Mouse (Mus musculus) small intestine, adult 2 months (tissue): Measurements from ENCODE around the gene Arsg. TPM values are rescaled to one million over a fixed set of nuclear protein-coding genes. Genes with fewer than 3 reads are reported as not detected.

ENCODE experiments used
- H3K27ac ChIP-seq: fragments of 200-500 bp; 2 replicates; pipeline ENCODE4 v1.5.1; 2012; ENCODE audit warnings: low read depth, low read length, control low read depth, inconsistent platforms; ENCODE audit not compliant: insufficient read depth
- H3K27me3 ChIP-seq: fragments of 200-500 bp; 2 replicates; pipeline ENCODE4 v1.6.1; 2012; ENCODE audit warnings: mild to moderate bottlenecking, moderate library complexity, low read length, inconsistent platforms; ENCODE audit not compliant: control insufficient read depth, insufficient read depth
- H3K36me3 ChIP-seq: fragments of 200-500 bp; 2 replicates; pipeline ENCODE4 v1.6.1; 2012; ENCODE audit warnings: mild to moderate bottlenecking, low read length, control low read depth, inconsistent platforms; ENCODE audit not compliant: control insufficient read depth, insufficient read depth
- H3K4me1 ChIP-seq: fragments of 200-500 bp; 2 replicates; pipeline ENCODE4 v1.6.1; 2012; ENCODE audit warnings: low read length, inconsistent platforms, mixed read lengths; ENCODE audit not compliant: control insufficient read depth, insufficient read depth, insufficient read length
- H3K4me3 ChIP-seq: fragments of 200-500 bp; 2 replicates; pipeline ENCODE4 v1.5.1; 2012; ENCODE audit warnings: low read depth, mild to moderate bottlenecking, control low read depth, inconsistent platforms, low read length, moderate library complexity
- CTCF ChIP-seq: fragments of 200-500 bp; IDR thresholded peaks from 2 replicates; pipeline ENCODE4 v1.5.1; 2012; ENCODE audit warnings: low read depth, mild to moderate bottlenecking, control low read depth, inconsistent platforms, low read length, moderate library complexity, mixed read lengths; ENCODE audit not compliant: insufficient replicate concordance, insufficient read length; ENCODE audit errors: extremely low read depth
- POLR2A ChIP-seq: fragments of 200-500 bp; IDR thresholded peaks from 2 replicates; pipeline ENCODE4 v1.6.1; 2012; ENCODE audit warnings: low read depth, mild to moderate bottlenecking, control low read depth, inconsistent platforms, low read length, moderate library complexity
- WGBS: fragments of 180-500 bp; shearing (Covaris S2); methylation state at CpG from one replicate; pipeline ENCODE4 v1.1.7; 2018; 5-methylcytosine and 5-hydroxymethylcytosine counted together
- polyA plus RNA-seq: library from polyadenylated mRNA; depleted of rRNA; stranded (reverse); fragments of >200 nt; gene quantifications from 2 replicates; pipeline ENCODE4 v1.2.3, GENCODE M21; 2012; rRNA removed

Gene Arsg
- 3.1 and 4.2 TPM in 2 replicates for polyA plus RNA-seq

DNA sequence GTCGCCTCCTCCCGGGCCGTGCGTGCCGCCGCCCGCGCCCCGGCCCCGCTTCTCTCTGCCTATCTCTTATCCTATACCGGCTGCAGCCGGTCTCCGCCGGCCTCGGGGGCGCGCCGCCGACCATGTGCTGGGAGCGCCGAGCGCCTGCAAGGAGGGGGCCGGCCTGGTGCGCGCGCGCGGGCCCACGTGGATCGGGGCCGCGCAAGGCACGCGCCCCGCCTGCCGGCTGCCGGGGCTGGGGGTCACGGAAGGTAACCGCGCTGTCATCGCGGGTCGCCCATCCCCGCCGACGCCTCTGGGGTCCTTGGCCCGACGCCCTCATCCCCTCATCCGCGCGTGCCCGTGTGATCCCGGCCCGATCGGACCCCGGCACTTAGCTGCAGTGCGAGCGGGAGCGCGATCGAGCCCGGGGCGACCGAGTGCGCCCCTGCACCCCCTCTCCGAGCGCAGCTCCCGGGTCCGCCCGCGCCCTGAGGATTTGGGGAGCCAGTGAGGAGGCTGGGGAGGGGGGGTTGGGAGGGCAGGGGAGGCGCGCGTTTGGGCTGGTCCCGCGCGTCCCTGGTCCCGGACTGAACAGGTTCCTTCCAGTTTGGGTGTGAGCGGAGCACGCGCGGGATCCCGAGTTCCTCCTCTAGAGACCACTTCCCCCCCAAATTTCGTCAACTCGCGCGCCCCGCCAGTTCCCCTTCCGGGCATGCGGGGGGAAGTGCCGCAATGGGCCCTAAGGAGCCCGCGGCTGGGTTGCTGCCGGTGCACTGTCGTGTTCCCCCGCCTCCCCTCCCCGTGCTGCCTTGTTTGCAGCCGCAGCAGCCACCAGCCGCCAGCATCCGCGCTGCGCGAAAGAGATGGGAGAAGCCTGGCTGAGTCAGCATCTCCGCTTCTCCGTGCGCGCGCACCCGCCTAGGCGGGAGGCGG, at the start of gene Arsg, which contains the start of gene Slc16a6:
Arsg (plus strand) TSS at position 204 of the 915 bp plus-strand sequence.
Slc16a6 (minus strand) TSS at position 428 of the 915 bp plus-strand sequence.
- Histone ChIP-seq H3K27me3 (no peaks in the 10 kb centered on the region), H3K4me3 (peak within 1 kb of the TSS; percentile 79), H3K27ac (peak within 1 kb of the TSS; percentile 88), H3K4me1 (peaks cover 12% of the 10 kb centered on the region), H3K36me3 (no peaks in the 10 kb centered on the region)
- 1% methylated on average over 111 of the region's 111 CpGs for WGBS
- TF ChIP-seq CTCF (no peak), POLR2A (peak; percentile 13)

DNA sequence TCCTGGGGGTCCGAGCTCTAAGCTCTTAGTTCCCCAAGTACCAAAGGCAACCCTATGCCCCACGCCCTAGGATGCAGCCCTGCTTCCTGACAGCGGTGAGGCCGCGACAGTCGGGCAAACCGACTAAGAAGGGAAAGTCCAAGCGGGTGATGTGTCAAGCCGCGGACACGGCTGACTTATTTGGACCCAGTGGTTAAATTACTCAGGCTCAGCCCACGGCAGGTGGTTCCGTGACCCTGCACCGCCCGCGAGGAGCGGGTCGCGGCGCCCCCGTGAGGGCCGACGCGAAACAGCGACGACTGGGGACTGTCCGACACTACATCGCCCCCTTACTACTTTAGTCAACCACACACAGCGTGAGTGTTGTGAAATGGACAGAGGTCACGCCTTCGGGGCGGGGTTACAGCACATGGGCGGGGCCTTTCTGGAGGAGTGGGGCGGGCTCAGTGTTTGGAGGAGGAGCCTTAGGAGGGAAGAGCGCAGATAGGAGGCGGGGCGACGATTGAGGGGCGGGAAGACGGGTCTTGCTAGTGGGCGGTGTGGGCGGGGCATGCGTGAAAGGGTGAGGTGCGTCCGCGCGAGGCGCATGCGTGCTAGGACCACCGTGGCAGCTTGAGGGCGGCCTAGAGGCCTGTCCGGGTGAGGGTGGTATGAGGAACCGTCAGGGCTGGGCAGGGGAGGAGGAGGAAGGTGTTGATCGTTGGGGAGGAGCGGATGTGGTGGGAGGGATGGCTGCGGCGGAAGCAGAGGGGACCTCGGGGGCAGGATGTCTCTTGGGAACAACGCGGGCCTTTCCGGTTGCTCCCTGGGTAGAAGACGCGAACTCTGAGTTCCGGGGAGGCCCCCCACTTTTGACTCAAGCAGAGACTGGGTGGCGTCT, 47.5 kb upstream of the Arsg start, which contains the start of gene Amz2:
Amz2 (plus strand) TSS at position 555 of the 880 bp plus-strand sequence.
- Histone ChIP-seq H3K4me3 (peak within 1 kb of the TSS; percentile 68), H3K27ac (peak within 1 kb of the TSS; percentile 53), H3K36me3 (peaks cover 6% of the 10 kb centered on the region), H3K27me3 (no peaks in the 10 kb centered on the region), H3K4me1 (peaks cover 3% of the 10 kb centered on the region)
- under 1% methylated on average over 65 of the region's 65 CpGs for WGBS
- TF ChIP-seq POLR2A (peak; percentile 38), CTCF (peak; percentile 90)

- no peak for TF ChIP-seq POLR2A
- TF ChIP-seq CTCF: no peak
- Histone ChIP-seq H3K4me3 (peak overlapping the region; percentile 68), H3K36me3 (peaks cover 7% of the 10 kb centered on the region), H3K27ac (peak overlapping the region; percentile 53), H3K4me1 (peaks cover 3% of the 10 kb centered on the region; the same call in 1 of the 2 replicates), H3K27me3 (no peaks in the 10 kb centered on the region)
- WGBS: under 1% methylated on average over 11 of the region's 11 CpGs
Observed at GRCm38 (mm10) chr11:109426272-109426586, 46.9 kb upstream of the Arsg start.

GRCm38 (mm10) chr11:109427353-109427752, 45.8 kb upstream of the Arsg start:
- Histone ChIP-seq H3K27me3 (no peaks in the 10 kb centered on the region), H3K4me3 (no peak overlapping the region), H3K4me1 (peaks cover 6% of the 10 kb centered on the region; the same call in 1 of the 2 replicates), H3K36me3 (peaks cover 7% of the 10 kb centered on the region), H3K27ac (no peak overlapping the region)
- WGBS: 95% methylated on average over 5 of the region's 5 CpGs
- no peak for TF ChIP-seq POLR2A
- no peak for TF ChIP-seq CTCF

GRCm38 (mm10) chr11:109434233-109434798, 38.9 kb upstream of the Arsg start:
- H3K4me1 ChIP-seq: peaks cover 5% of the 10 kb centered on the region; the same call in 1 of the 2 replicates
- 86% methylated on average over 16 of the region's 16 CpGs for WGBS
- H3K27me3 ChIP-seq: no peaks in the 10 kb centered on the region
- H3K4me3 ChIP-seq: no peak overlapping the region
- H3K27ac ChIP-seq: no peak overlapping the region
- no peak for TF ChIP-seq CTCF
- no peak for TF ChIP-seq POLR2A
- H3K36me3 ChIP-seq: peaks cover 20% of the 10 kb centered on the region

- H3K27ac ChIP-seq: no peak overlapping the region
- no peak for TF ChIP-seq CTCF
- TF ChIP-seq POLR2A: no peak
- H3K27me3 ChIP-seq: no peaks in the 10 kb centered on the region
- peaks cover 2% of the 10 kb centered on the region; the same call in 1 of the 2 replicates for H3K4me1 ChIP-seq
- H3K36me3 ChIP-seq: peaks cover 13% of the 10 kb centered on the region
- WGBS: 82% methylated on average over 8 of the region's 8 CpGs
- H3K4me3 ChIP-seq: no peak overlapping the region
Observed at GRCm38 (mm10) chr11:109436889-109437288, 36.3 kb upstream of the Arsg start.

GRCm38 (mm10) chr11:109439209-109439608, 34.0 kb upstream of the Arsg start:
- WGBS: 27% methylated on average over 5 of the region's 5 CpGs
- H3K4me1 ChIP-seq: no peaks in the 10 kb centered on the region; the same call in 1 of the 2 replicates
- no peak overlapping the region for H3K4me3 ChIP-seq
- no peaks in the 10 kb centered on the region for H3K27me3 ChIP-seq
- H3K27ac ChIP-seq: no peak overlapping the region
- H3K36me3 ChIP-seq: peaks cover 10% of the 10 kb centered on the region
- TF ChIP-seq CTCF (no peak), POLR2A (no peak)
